In the genomic region with DNA sequence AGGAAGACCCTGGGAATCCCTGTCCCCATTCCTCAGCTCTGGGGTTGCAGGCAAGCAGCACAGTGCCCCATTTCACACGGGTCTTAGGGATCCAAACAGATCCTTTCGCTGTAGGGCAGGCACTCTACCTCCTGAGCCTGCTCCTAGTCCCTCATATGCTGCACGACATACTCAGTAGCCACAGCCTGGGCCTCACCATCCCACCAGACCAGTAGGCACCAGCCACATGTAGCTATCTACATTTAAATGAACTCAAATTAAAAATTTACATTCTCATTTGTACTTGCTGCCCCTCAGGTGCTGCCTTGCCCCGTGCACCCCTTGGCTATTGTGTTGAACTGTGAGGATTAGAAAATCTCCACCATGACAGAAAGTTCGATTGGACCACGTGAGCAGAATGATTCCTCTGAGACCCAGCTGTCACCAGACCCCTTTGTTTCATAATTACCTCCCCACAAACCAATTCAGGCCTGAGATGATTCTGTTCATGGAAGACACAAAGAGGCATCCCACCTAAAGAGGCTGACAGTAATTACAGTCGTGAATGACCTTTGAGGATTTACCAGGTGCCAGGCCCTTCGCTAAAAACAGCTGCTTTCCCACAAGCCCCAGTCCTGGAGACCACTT, we compare ENCODE assay signal across 19 mouse cellular contexts.
DNase-seq lines count a peak whose midpoint lies in the region; ATAC-seq lines count a peak whose summit lies in the region.
"Had no signal": no experiment of that assay in that cellular context is flagged by ENCODE, and none has a peak within 500 bp of the region (broad histone marks: within the 10 kb centered on the region; RNA-seq: fewer than 3 reads in every experiment).

No protein-coding gene starts in this region.

- no peaks in the 10 kb centered on the region for H3K9me3 ChIP-seq in embryonic facial prominence, embryonic 11.5 days (replicated peaks; ENCODE audit: control insufficient read depth, low read length)
- H3K9me3 ChIP-seq in embryonic facial prominence, embryonic 10.5 days: no peaks in the 10 kb centered on the region
- no peaks in the 10 kb centered on the region for H3K9me3 ChIP-seq in midbrain, embryonic 12.5 days
- H3K9me3 ChIP-seq in midbrain, embryonic 15.5 days: no peaks in the 10 kb centered on the region
- H3K9me3 ChIP-seq in hindbrain, embryonic 14.5 days (ENCODE audit: control insufficient read depth, low read length): no peaks in the 10 kb centered on the region
- H3K9me3 ChIP-seq: heart, embryonic 10.5 days; limb, embryonic 12.5 days; liver, embryonic 13.5 days; lung, embryonic 15.5 days had no signal

- no peaks in the 10 kb centered on the region for H3K27me3 ChIP-seq in embryonic facial prominence, embryonic 11.5 days (ENCODE audit: control insufficient read depth, insufficient read depth, low read length)
- no peaks in the 10 kb centered on the region for H3K27me3 ChIP-seq in embryonic facial prominence, embryonic 10.5 days (replicated peaks; ENCODE audit: low read depth, poor library complexity, severe bottlenecking)
- no peaks in the 10 kb centered on the region for H3K27me3 ChIP-seq in midbrain, embryonic 12.5 days
- no peaks in the 10 kb centered on the region for H3K27me3 ChIP-seq in midbrain, embryonic 15.5 days (replicated peaks)
- H3K27me3 ChIP-seq in hindbrain, embryonic 14.5 days (ENCODE audit: control insufficient read depth, insufficient read depth, low read length): no peaks in the 10 kb centered on the region
- H3K27me3 ChIP-seq: limb, embryonic 12.5 days; liver, embryonic 13.5 days; lung, embryonic 15.5 days had no signal

- WGBS in embryonic facial prominence, embryonic 11.5 days: 50% methylated on average over 8 of the region's 8 CpGs
- 54% methylated on average over 8 of the region's 8 CpGs for WGBS in embryonic facial prominence, embryonic 10.5 days
- 30% methylated on average over 8 of the region's 8 CpGs for WGBS in midbrain, embryonic 12.5 days
- 26% methylated on average over 8 of the region's 8 CpGs for WGBS in midbrain, embryonic 15.5 days
- 25% methylated on average over 8 of the region's 8 CpGs for WGBS in hindbrain, embryonic 14.5 days

- no peak for DNase-seq in embryonic facial prominence, embryonic 11.5 days (ENCODE audit: low spot score)
- no peak for DNase-seq in embryonic facial prominence, embryonic 10.5 days (ENCODE audit: low spot score)
- DNase-seq in hindbrain, embryonic 14.5 days (ENCODE audit: low spot score): no peak
- no peak for DNase-seq in right cerebral cortex, postnatal 10 days (ENCODE audit: low spot score in 2 of 2)
- DNase-seq in lung, adult 18-20 months: no peak
- DNase-seq in lung, postnatal 25 days (ENCODE audit: low spot score): no peak
- DNase-seq: adrenal gland, postnatal 10 days; cerebellum, adult 9-11 months; kidney, adult 2 months; kidney, postnatal 10 days; liver, embryonic 13.5 days had no signal

- H3K9ac ChIP-seq in embryonic facial prominence, embryonic 11.5 days (replicated peaks; ENCODE audit: low read length): no peak overlapping the region
- no peak overlapping the region; the same call in 1 of the 2 replicates for H3K9ac ChIP-seq in midbrain, embryonic 12.5 days (replicated peaks)
- H3K9ac ChIP-seq in midbrain, embryonic 15.5 days: no peak overlapping the region
- H3K9ac ChIP-seq in hindbrain, embryonic 14.5 days: no peak overlapping the region
- H3K9ac ChIP-seq: limb, embryonic 12.5 days; liver, embryonic 13.5 days; lung, embryonic 15.5 days had no signal

- H3K4me1 ChIP-seq in embryonic facial prominence, embryonic 11.5 days (ENCODE audit: control insufficient read depth, insufficient read depth, low read length): no peaks in the 10 kb centered on the region
- peaks cover 27% of the 10 kb centered on the region for H3K4me1 ChIP-seq in embryonic facial prominence, embryonic 10.5 days
- peaks cover 33% of the 10 kb centered on the region for H3K4me1 ChIP-seq in midbrain, embryonic 12.5 days
- peaks cover 23% of the 10 kb centered on the region for H3K4me1 ChIP-seq in midbrain, embryonic 15.5 days
- H3K4me1 ChIP-seq in hindbrain, embryonic 14.5 days (replicated peaks; ENCODE audit: control insufficient read depth, insufficient read depth, low read length): peaks cover 10% of the 10 kb centered on the region
- H3K4me1 ChIP-seq: liver, embryonic 13.5 days had no signal

- H3K4me2 ChIP-seq in embryonic facial prominence, embryonic 11.5 days (ENCODE audit: low read depth, low read length): no peak overlapping the region
- H3K4me2 ChIP-seq in midbrain, embryonic 12.5 days (replicated peaks): no peak overlapping the region
- H3K4me2 ChIP-seq in midbrain, embryonic 15.5 days: no peak overlapping the region
- no peak overlapping the region for H3K4me2 ChIP-seq in hindbrain, embryonic 14.5 days (replicated peaks)
- H3K4me2 ChIP-seq: limb, embryonic 12.5 days; liver, embryonic 13.5 days; lung, embryonic 15.5 days had no signal

- no peaks in the 10 kb centered on the region for H3K36me3 ChIP-seq in embryonic facial prominence, embryonic 11.5 days (replicated peaks; ENCODE audit: control insufficient read depth, insufficient read depth, low read depth, low read length)
- no peaks in the 10 kb centered on the region for H3K36me3 ChIP-seq in embryonic facial prominence, embryonic 10.5 days (replicated peaks)
- H3K36me3 ChIP-seq in midbrain, embryonic 12.5 days: no peaks in the 10 kb centered on the region
- no peaks in the 10 kb centered on the region for H3K36me3 ChIP-seq in midbrain, embryonic 15.5 days (replicated peaks)
- no peaks in the 10 kb centered on the region for H3K36me3 ChIP-seq in hindbrain, embryonic 14.5 days (replicated peaks; ENCODE audit: control insufficient read depth, insufficient read depth)
- H3K36me3 ChIP-seq: heart, embryonic 10.5 days; limb, embryonic 12.5 days; liver, embryonic 13.5 days; lung, embryonic 15.5 days had no signal

- H3K4me3 ChIP-seq in embryonic facial prominence, embryonic 11.5 days (ENCODE audit: low read depth, low read length): no peak overlapping the region
- H3K4me3 ChIP-seq in embryonic facial prominence, embryonic 10.5 days: no peak overlapping the region
- H3K4me3 ChIP-seq in midbrain, embryonic 12.5 days: no peak overlapping the region
- H3K4me3 ChIP-seq in midbrain, embryonic 15.5 days: no peak overlapping the region
- no peak overlapping the region for H3K4me3 ChIP-seq in hindbrain, embryonic 14.5 days (replicated peaks; ENCODE audit: low read length)
- H3K4me3 ChIP-seq: heart, embryonic 10.5 days; limb, embryonic 12.5 days; liver, embryonic 13.5 days; lung, embryonic 15.5 days had no signal

- 0 out of 2 replicates have a peak, but pooled peaks have one; percentile 11 for ATAC-seq in embryonic facial prominence, embryonic 11.5 days (replicated peaks; ENCODE audit: insufficient number of reproducible peaks, low FRiP score, low TSS enrichment, low read depth)
- ATAC-seq in midbrain, embryonic 12.5 days (ENCODE audit: low FRiP score, low read depth): peak; percentile 42
- ATAC-seq in midbrain, embryonic 15.5 days (replicated peaks): no peak
- ATAC-seq in hindbrain, embryonic 14.5 days (ENCODE audit: low FRiP score): peak; percentile 11; the same call in 1 of the 2 replicates
- ATAC-seq: activated CD4-positive, CD25-positive, alpha-beta regulatory T cell, adult 4 months; inflammation-experienced regulatory T-cells, adult 6 months had no signal

- no peak overlapping the region for H3K27ac ChIP-seq in embryonic facial prominence, embryonic 11.5 days (replicated peaks; ENCODE audit: low read depth, low read length)
- H3K27ac ChIP-seq in embryonic facial prominence, embryonic 10.5 days (replicated peaks): no peak overlapping the region
- H3K27ac ChIP-seq in midbrain, embryonic 12.5 days (replicated peaks): peak overlapping the region; percentile 73
- no peak overlapping the region for H3K27ac ChIP-seq in midbrain, embryonic 15.5 days
- no peak overlapping the region for H3K27ac ChIP-seq in hindbrain, embryonic 14.5 days
- H3K27ac ChIP-seq: heart, embryonic 10.5 days; limb, embryonic 12.5 days; liver, embryonic 13.5 days; lung, embryonic 15.5 days; macrophage had no signal
